Mouse (Mus musculus): ENCODE measurements around the gene Pibf1. TPM values are rescaled to one million over a fixed set of nuclear protein-coding genes. Genes with fewer than 3 reads are reported as not detected.
A peak's percentile ranks its signal among the peaks of the same experiment; 100 is the strongest.

Gene Pibf1
- total and polyA plus RNA-seq, 3 experiments, result 8.4 to 11.0 TPM; not detected in 1

- TF ChIP-seq CTCF (IDR thresholded peaks at IDR 0.05 in 2 of 3, conservative IDR thresholded peaks at IDR 0.05 in 1 of 3; ENCODE audit: control insufficient read depth in 1 of 3, insufficient read depth in 1 of 3, low read depth in 2 of 3, low read length in 3 of 3, poor library complexity in 1 of 3, severe bottlenecking in 1 of 3), result no peak
These were observed 193.0 kb downstream of the Pibf1 start (continued) for GRCm38 (mm10) chr14:99292176-99292575.

- H3K36me3 ChIP-seq (ENCODE audit: control insufficient read depth in 1 of 2, insufficient read depth in 2 of 2, low read length in 2 of 2), result peaks cover 0 to 10% of the 10 kb centered on the region in 2 experiments; a peak in 2 of 4 replicates
- no peak overlapping the region for H3K4me3 ChIP-seq (ENCODE audit: control insufficient read depth in 1 of 2, insufficient read depth in 1 of 2, low read depth in 2 of 2, low read length in 2 of 2)
- no peak for TF ChIP-seq ZC3H11A (IDR thresholded peaks at IDR 0.05; ENCODE audit: low read depth, low read length)
- no peak for TF ChIP-seq UBTF (IDR thresholded peaks at IDR 0.05; ENCODE audit: borderline replicate concordance, insufficient read depth, low read depth, low read length)
- TF ChIP-seq MAZ (IDR thresholded peaks at IDR 0.05; ENCODE audit: low read depth, low read length), result no peak
- TF ChIP-seq USF1 (IDR thresholded peaks at IDR 0.05; ENCODE audit: low read depth, low read length), result no peak
- no peak for TF ChIP-seq CHD2 (IDR thresholded peaks at IDR 0.05; ENCODE audit: low read length)
- no peak for TF ChIP-seq MAX (IDR thresholded peaks at IDR 0.05; ENCODE audit: low read length)
- TF ChIP-seq POLR2A (IDR thresholded peaks at IDR 0.05; ENCODE audit: control insufficient read depth in 1 of 2, insufficient read depth in 1 of 2, low read depth in 1 of 2, low read length in 2 of 2, poor library complexity in 1 of 2), result no peak
- TF ChIP-seq TAL1 (IDR thresholded peaks at IDR 0.05; ENCODE audit: low read length), result no peak
- no peak for TF ChIP-seq HCFC1 (IDR thresholded peaks at IDR 0.05; ENCODE audit: low read depth, low read length)
- no peak for TF ChIP-seq POLR2AphosphoS5 (IDR thresholded peaks at IDR 0.05; ENCODE audit: borderline replicate concordance, low read depth, low read length)
- no peak for TF ChIP-seq TCF12 (IDR thresholded peaks at IDR 0.05; ENCODE audit: low read depth, low read length)
These were observed 195.2 kb downstream of the Pibf1 start for GRCm38 (mm10) chr14:99294424-99294823.

GRCm38 (mm10) chr14:99295606-99296341, 196.6 kb downstream of the Pibf1 start:
- Histone ChIP-seq H3K9ac (ENCODE audit: control insufficient read depth, low read depth, low read length, poor library complexity, severe bottlenecking) (peak overlapping the region; percentile 45), H3K27me3 (ENCODE audit: control insufficient read depth in 1 of 2, insufficient read depth in 2 of 2, low read length in 2 of 2) (no peaks in the 10 kb centered on the region)
- no peak for TF ChIP-seq UBTF (IDR thresholded peaks at IDR 0.05; ENCODE audit: borderline replicate concordance, insufficient read depth, low read depth, low read length)
- TF ChIP-seq MAX (IDR thresholded peaks at IDR 0.05; ENCODE audit: low read length), result no peak
- no peak for TF ChIP-seq KAT2A (conservative IDR thresholded peaks at IDR 0.05; ENCODE audit: low read depth, low read length)
- no peak for TF ChIP-seq EP300 (IDR thresholded peaks at IDR 0.05; ENCODE audit: low read depth in 1 of 2, low read length in 2 of 2)
- TF ChIP-seq RCOR1 (IDR thresholded peaks at IDR 0.05; ENCODE audit: low read depth, low read length), result no peak

More at GRCm38 (mm10) chr14:99294424-99294823, 195.2 kb downstream of the Pibf1 start:
- H3K4me1 ChIP-seq (ENCODE audit: control insufficient read depth in 1 of 2, insufficient read depth in 2 of 2, low read length in 2 of 2), result peaks cover 0 to 12% of the 10 kb centered on the region in 2 experiments; a peak in 2 of 4 replicates
- no peak for DNase-seq (ENCODE audit: low read depth, low spot score)
- no peaks in the 10 kb centered on the region for H3K9me3 ChIP-seq (replicated peaks; ENCODE audit: insufficient read depth, low read length)
- H3K9ac ChIP-seq (ENCODE audit: control insufficient read depth, low read depth, low read length, poor library complexity, severe bottlenecking), result no peak overlapping the region
- H3K27me3 ChIP-seq (ENCODE audit: control insufficient read depth in 1 of 2, insufficient read depth in 2 of 2, low read length in 2 of 2), result no peaks in the 10 kb centered on the region; a peak in 1 of 4 replicates
- peaks cover 7% of the 10 kb centered on the region; the same call in 1 of the 2 replicates for H3K79me2 ChIP-seq (ENCODE audit: control insufficient read depth, insufficient read depth, low read length, poor library complexity)
- no peak overlapping the region for H3K27ac ChIP-seq (ENCODE audit: control insufficient read depth, low read depth, low read length)

More at GRCm38 (mm10) chr14:99295606-99296341, 196.6 kb downstream of the Pibf1 start:
- DNase-seq (ENCODE audit: low read depth, low spot score), result peak; percentile 44
- Histone ChIP-seq H3K36me3 (ENCODE audit: control insufficient read depth in 1 of 2, insufficient read depth in 2 of 2, low read length in 2 of 2) (peaks cover 0 to 12% of the 10 kb centered on the region in 2 experiments; a peak in 2 of 4 replicates), H3K27ac (ENCODE audit: control insufficient read depth, low read depth, low read length) (no peak overlapping the region), H3K4me1 (ENCODE audit: control insufficient read depth in 1 of 2, insufficient read depth in 2 of 2, low read length in 2 of 2) (peaks cover 5 to 12% of the 10 kb centered on the region in 2 experiments; a peak in 3 of 4 replicates), H3K4me3 (ENCODE audit: control insufficient read depth in 1 of 2, insufficient read depth in 1 of 2, low read depth in 2 of 2, low read length in 2 of 2) (peak overlapping the region; percentile 29 to 34), H3K79me2 (ENCODE audit: control insufficient read depth, insufficient read depth, low read length, poor library complexity) (peaks cover 7% of the 10 kb centered on the region; the same call in 1 of the 2 replicates), H3K9me3 (replicated peaks; ENCODE audit: insufficient read depth, low read length) (no peaks in the 10 kb centered on the region)
